Mouse (Mus musculus) CD4-positive naive resting alpha-beta T cell, adult 76 days (primary cell): ENCODE data around the gene Olfr356. TPM values are rescaled to one million over a fixed set of nuclear protein-coding genes. Genes with fewer than 3 reads are reported as not detected.

Experiments
- total RNA-seq: library from RNA; stranded (reverse); gene quantifications from one replicate; pipeline ENCODE4 v1.2.4, GENCODE M21; 2023

Gene Olfr356
- total RNA-seq: not detected

DNA sequence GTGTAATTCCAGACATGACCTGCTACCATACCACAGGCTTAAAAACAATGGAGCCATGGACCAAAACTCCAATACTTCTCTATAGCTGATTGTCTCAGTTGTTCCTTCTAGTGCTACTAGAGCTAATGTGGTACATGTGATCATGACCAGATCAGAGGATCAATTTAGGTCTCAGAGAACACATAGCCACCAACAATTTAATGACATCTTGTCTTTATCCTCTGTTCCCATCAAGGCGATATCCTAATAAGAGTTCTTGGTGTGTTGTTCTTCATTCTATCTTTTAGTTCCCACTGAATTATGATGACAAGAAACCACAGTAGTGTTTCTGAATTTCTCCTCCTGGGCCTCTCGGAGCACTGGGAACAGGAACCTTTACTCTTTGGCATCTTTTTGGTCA, at the start of gene Olfr356:
Gene Olfr356 (plus strand): TSS at position 301 of the 400 bp plus-strand sequence.

DNA sequence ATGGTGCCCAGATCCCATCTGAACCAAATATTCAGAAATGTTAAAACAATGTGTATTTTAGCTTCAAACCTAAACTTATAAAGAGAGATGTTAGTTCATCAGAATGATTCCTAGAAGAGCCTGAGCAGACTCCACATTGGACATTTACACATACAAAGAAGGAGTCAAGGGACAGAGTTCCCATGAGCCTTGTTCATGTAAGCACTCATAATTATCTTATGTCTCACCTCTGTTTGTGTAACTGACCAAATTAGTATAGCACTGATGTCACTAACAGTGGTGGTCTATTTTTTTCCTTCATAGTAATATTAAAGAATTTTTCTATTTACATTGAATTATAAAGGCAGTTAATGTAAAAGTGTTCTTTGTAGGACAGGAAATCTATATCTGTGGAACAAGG, 44.1 kb upstream of the Olfr356 start, which contains the start of gene Olfr353:
Gene Olfr353 (minus strand): TSS at position 101 of the 400 bp plus-strand sequence.

DNA sequence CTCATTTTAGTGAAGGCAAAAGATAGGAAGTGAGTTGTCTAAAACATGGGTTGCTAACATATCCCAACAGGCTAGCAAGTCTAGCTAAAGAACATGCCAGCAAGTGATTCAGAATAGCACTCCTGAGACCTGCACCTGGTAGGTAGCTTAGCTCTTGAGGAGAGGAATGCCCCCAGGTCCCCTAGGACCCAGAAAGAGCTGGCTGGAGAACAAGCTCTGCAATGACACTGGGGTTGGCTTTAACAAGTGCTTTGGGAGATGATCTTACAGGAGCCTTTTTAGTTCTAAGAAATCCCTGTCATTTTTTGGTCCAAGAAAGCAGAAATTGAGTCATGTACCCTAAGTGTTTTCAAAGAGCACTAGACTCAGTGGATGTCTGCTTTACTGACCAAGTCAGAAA, 31.5 kb upstream of the Olfr356 start, which contains the start of gene Olfr354:
Gene Olfr354 (plus strand): TSS at position 301 of the 400 bp plus-strand sequence.

DNA sequence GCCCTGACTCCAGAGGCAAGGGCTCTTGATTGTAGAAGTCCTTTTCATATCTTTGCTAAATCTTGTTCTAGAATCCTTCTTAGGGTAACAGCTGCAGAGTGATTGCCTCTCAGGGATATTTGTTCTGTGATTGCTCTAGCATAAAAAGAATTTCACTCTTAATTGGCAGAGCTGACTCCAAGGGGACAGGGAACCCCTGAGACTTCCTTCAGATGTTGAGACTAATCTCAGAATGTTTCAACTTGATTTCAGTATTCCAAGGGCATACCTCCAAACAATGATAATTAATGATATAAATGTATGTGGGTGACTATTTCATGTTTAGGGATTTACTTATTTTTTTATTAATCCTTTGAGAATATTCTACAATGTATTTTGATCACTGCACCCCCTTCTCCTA, 8.1 kb upstream of the Olfr356 start, which contains the start of gene Olfr355:
Gene Olfr355 (minus strand): TSS at position 101 of the 400 bp plus-strand sequence.

Other genes with a start within 250 kb of the Olfr356 start
- not detected for gene Olfr347, start 205.2 kb upstream of the Olfr356 start, total RNA-seq
- gene Olfr348, start 152.8 kb upstream of the Olfr356 start, total RNA-seq: not detected
- gene Olfr50, start 146.6 kb upstream of the Olfr356 start, total RNA-seq: not detected
- not detected for gene Olfr3, start 120.1 kb upstream of the Olfr356 start, total RNA-seq
- gene Olfr350, start 90.8 kb upstream of the Olfr356 start, total RNA-seq: not detected
- not detected for gene Olfr351, start 74.5 kb upstream of the Olfr356 start, total RNA-seq
- not detected for gene Olfr352, start 68.7 kb upstream of the Olfr356 start, total RNA-seq
- gene Olfr353, start 44.2 kb upstream of the Olfr356 start, total RNA-seq: not detected
- not detected for gene Olfr354, start 31.4 kb upstream of the Olfr356 start, total RNA-seq
- gene Olfr355, start 8.2 kb upstream of the Olfr356 start, total RNA-seq: not detected
- gene Olfr357, start 56.7 kb downstream of the Olfr356 start, total RNA-seq: not detected
- gene Olfr358, start 72.2 kb downstream of the Olfr356 start, total RNA-seq: not detected
- gene Olfr360, start 128.6 kb downstream of the Olfr356 start, total RNA-seq: not detected
- gene Olfr361, start 152.2 kb downstream of the Olfr356 start, total RNA-seq: not detected
- not detected for gene Olfr362, start 180.8 kb downstream of the Olfr356 start, total RNA-seq
- gene Olfr364-ps1, start 202.2 kb downstream of the Olfr356 start, total RNA-seq: not detected